Comparison of ENCODE assay signal across 8 mouse cellular contexts in the genomic region with DNA sequence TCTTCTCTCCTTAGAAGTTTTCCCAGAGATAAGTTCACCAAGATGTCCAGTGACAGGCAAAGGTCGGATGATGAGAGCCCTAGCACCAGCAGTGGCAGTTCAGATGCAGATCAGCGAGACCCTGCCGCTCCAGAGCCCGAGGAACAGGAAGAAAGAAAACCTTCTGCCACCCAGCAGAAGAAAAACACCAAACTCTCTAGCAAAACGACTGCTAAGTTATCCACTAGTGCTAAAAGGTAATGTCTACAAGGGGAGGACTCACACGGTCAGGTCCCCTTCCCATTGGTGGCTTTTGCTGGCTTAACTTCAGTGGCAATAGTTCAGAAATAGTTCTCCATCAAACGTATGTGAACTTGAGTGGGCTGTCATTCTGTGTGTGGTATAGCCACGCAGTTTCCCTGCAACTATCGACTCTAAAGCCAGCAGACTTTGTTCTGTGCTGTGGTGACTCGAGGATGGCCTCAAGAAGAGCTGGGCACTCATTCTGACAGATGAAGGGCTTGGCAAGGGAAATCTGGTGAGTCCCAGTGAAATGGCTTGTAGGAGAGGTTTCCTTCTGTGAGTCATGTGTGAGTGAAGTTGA. TPM values are rescaled to one million over a fixed set of nuclear protein-coding genes. Genes with fewer than 3 reads are reported as not detected.
DNase-seq lines count a peak whose midpoint lies in the region; ATAC-seq and TF ChIP-seq lines count a peak whose summit lies in the region.

No protein-coding gene starts in this region.

- 5% methylated on average over 10 of the region's 10 CpGs for WGBS in lung, embryonic 16.5 days
- WGBS in heart, embryonic 12.5 days, result 7% methylated on average over 10 of the region's 10 CpGs
- WGBS in liver, embryonic 12.5 days (ENCODE audit: insufficient replicate concordance), result 17% methylated on average over 10 of the region's 10 CpGs
- 8% methylated on average over 10 of the region's 10 CpGs for WGBS in olfactory bulb, adult 2 months

- H3K9ac ChIP-seq in lung, embryonic 16.5 days (ENCODE audit: low read length), result peak overlapping the region; percentile 98
- peak overlapping the region; percentile 99 for H3K9ac ChIP-seq in heart, embryonic 12.5 days
- H3K9ac ChIP-seq in liver, embryonic 12.5 days, result peak overlapping the region; percentile 100

- TF ChIP-seq POLR2A in olfactory bulb, adult 2 months (IDR thresholded peaks at IDR 0.05; ENCODE audit: insufficient read depth, low read depth, low read length), result no peak

- H3K4me2 ChIP-seq in lung, embryonic 16.5 days (ENCODE audit: low read depth, low read length), result peak overlapping the region; percentile 66
- H3K4me2 ChIP-seq in heart, embryonic 12.5 days, result peak overlapping the region; percentile 92
- H3K4me2 ChIP-seq in liver, embryonic 12.5 days, result peak overlapping the region; percentile 86

- no peak for DNase-seq in lung, postnatal 36 days
- DNase-seq in cerebellum, postnatal 14 days, result peak; percentile 21 to 43
- DNase-seq in urinary bladder, postnatal 4 days (ENCODE audit: low spot score in 2 of 2), result no peak

- H3K9me3 ChIP-seq in lung, embryonic 16.5 days (ENCODE audit: control insufficient read depth, low read length), result no peaks in the 10 kb centered on the region
- H3K9me3 ChIP-seq in heart, embryonic 12.5 days (replicated peaks), result no peaks in the 10 kb centered on the region
- H3K9me3 ChIP-seq in liver, embryonic 12.5 days (replicated peaks), result no peaks in the 10 kb centered on the region

- no peak for TF ChIP-seq CTCF in olfactory bulb, adult 2 months (IDR thresholded peaks at IDR 0.05; ENCODE audit: insufficient read depth, low read depth, low read length)

- no peak for ATAC-seq in lung, embryonic 16.5 days (ENCODE audit: low read depth)
- no peak for ATAC-seq in heart, embryonic 12.5 days (ENCODE audit: insufficient number of reproducible peaks, low FRiP score)
- ATAC-seq in liver, embryonic 12.5 days, result no peak
- ATAC-seq in inflammation-experienced regulatory T-cells, adult 6 months, result no peak

- H3K36me3 ChIP-seq in lung, embryonic 16.5 days (ENCODE audit: control insufficient read depth, insufficient read depth, low read length), result peaks cover 5% of the 10 kb centered on the region; the same call in 1 of the 2 replicates
- peaks cover 8% of the 10 kb centered on the region; the same call in 1 of the 2 replicates for H3K36me3 ChIP-seq in heart, embryonic 12.5 days
- H3K36me3 ChIP-seq in liver, embryonic 12.5 days, result peaks cover 35% of the 10 kb centered on the region

- H3K27me3 ChIP-seq in lung, embryonic 16.5 days (ENCODE audit: control insufficient read depth, insufficient read depth, low read depth, low read length), result no peaks in the 10 kb centered on the region
- no peaks in the 10 kb centered on the region for H3K27me3 ChIP-seq in heart, embryonic 12.5 days (replicated peaks)
- H3K27me3 ChIP-seq in liver, embryonic 12.5 days (replicated peaks), result no peaks in the 10 kb centered on the region

- H3K27ac ChIP-seq in lung, embryonic 16.5 days (ENCODE audit: low read length), result peak overlapping the region; percentile 26; the same call in 1 of the 2 replicates
- peak overlapping the region; percentile 98 for H3K27ac ChIP-seq in heart, embryonic 12.5 days (ENCODE audit: poor library complexity, severe bottlenecking)
- H3K27ac ChIP-seq in liver, embryonic 12.5 days, result peak overlapping the region; percentile 97
- H3K27ac ChIP-seq in olfactory bulb, adult 2 months (ENCODE audit: insufficient read depth, low read depth, low read length), result peak overlapping the region; percentile 91

- H3K4me1 ChIP-seq in lung, embryonic 16.5 days (replicated peaks; ENCODE audit: control insufficient read depth, insufficient read depth, low read length), result peaks cover 30% of the 10 kb centered on the region
- H3K4me1 ChIP-seq in heart, embryonic 12.5 days (replicated peaks), result peaks cover 31% of the 10 kb centered on the region
- peaks cover 55% of the 10 kb centered on the region for H3K4me1 ChIP-seq in liver, embryonic 12.5 days
- H3K4me1 ChIP-seq in olfactory bulb, adult 2 months (ENCODE audit: control insufficient read depth, insufficient read depth, low read length), result no peaks in the 10 kb centered on the region; the same call in 1 of the 2 replicates

- H3K4me3 ChIP-seq in lung, embryonic 16.5 days (ENCODE audit: low read length), result peak overlapping the region; percentile 80
- H3K4me3 ChIP-seq in heart, embryonic 12.5 days, result peak overlapping the region; percentile 96
- H3K4me3 ChIP-seq in liver, embryonic 12.5 days, result peak overlapping the region; percentile 99
- peak overlapping the region; percentile 51 for H3K4me3 ChIP-seq in olfactory bulb, adult 2 months (ENCODE audit: insufficient read depth, low read depth, low read length)

RNA-seq across cellular contexts. Expression of a gene that starts 2.6 kb away (rescaled TPM):
- polyA plus RNA-seq in lung, embryonic 16.5 days (2015; fragmentation: Nextera tagmentation; extraction: Ambion mirVana), result 144 and 157 TPM in 2 replicates
- polyA plus RNA-seq in heart, embryonic 12.5 days (2016; fragmentation: Nextera tagmentation; extraction: Ambion mirVana), result 116 and 124 TPM in 2 replicates
- 107 and 109 TPM in 2 replicates for polyA plus RNA-seq in liver, embryonic 12.5 days (2016; fragmentation: Nextera tagmentation; extraction: Ambion mirVana)
- not detected in 2 replicates for polyA plus RNA-seq in olfactory bulb, adult 2 months (2012; ENCODE audit: insufficient read depth, insufficient read length, low replicate concordance, missing spikeins)
- polyA plus RNA-seq in inflammation-experienced regulatory T-cells, adult 6 months (2017; shearing (Covaris generic)), result 10 to 100 TPM; 10.6 to 13.6 (median 12.0) TPM

Comparison
In these comparisons a context has a peak if more than half of its experiments do, and no peak if none do; other contexts are left out.
1. H3K27ac ChIP-seq: peak in every context shown above with its lines; median percentile 98 in heart, embryonic 12.5 days; 97 in liver, embryonic 12.5 days; 91 in olfactory bulb, adult 2 months; 26 in lung, embryonic 16.5 days.
2. DNase-seq: peak in cerebellum, postnatal 14 days (2 of 2); none in lung, postnatal 36 days (single experiment) and urinary bladder, postnatal 4 days (0 of 2).
3. Peak in every context shown above with its lines, with median percentiles within 50 percentile points of each other: H3K4me2 ChIP-seq, H3K4me3 ChIP-seq and H3K9ac ChIP-seq.